Mouse (Mus musculus) bone marrow, adult 2 months (tissue): Measurements from ENCODE around the gene Gm49403.

Experiments
- CTCF ChIP-seq: fragments of 200-500 bp; IDR thresholded peaks from 2 replicates; pipeline ENCODE4 v1.5.1; 2011; ENCODE audit warnings: low read length, control low read depth; ENCODE audit not compliant: control insufficient read depth, insufficient read depth
- POLR2A ChIP-seq: fragments of 200-500 bp; IDR thresholded peaks from 2 replicates; pipeline ENCODE4 v1.6.1; 2011; ENCODE audit warnings: low read depth, mild to moderate bottlenecking, control low read depth, low read length, borderline replicate concordance; ENCODE audit not compliant: control insufficient read depth

- TF ChIP-seq POLR2A (no peak), CTCF (peak; percentile 75)
Observed at GRCm38 (mm10) chr19:8857689-8858088, 26.0 kb upstream of the Gm49403 start.
